Mouse (Mus musculus) kidney, adult 2 months (tissue): ENCODE measurements around the gene Eno4.

Source experiments
- CTCF ChIP-seq: fragments of 200-500 bp; conservative IDR thresholded peaks from 2 replicates; pipeline ENCODE4 v1.5.1; 2011; ENCODE audit warnings: low read depth, mild to moderate bottlenecking, control low read depth, low read length, moderate library complexity, mixed read lengths; ENCODE audit not compliant: insufficient read depth, insufficient read length
- POLR2A ChIP-seq: fragments of 200-500 bp; IDR thresholded peaks from one replicate; pipeline ENCODE4 v1.6.1; 2011; ENCODE audit warnings: low read depth, low read length, control low read depth

- TF ChIP-seq POLR2A, result no peak
- TF ChIP-seq CTCF, result no peak
Observed at GRCm38 (mm10) chr19:58979436-58980055, 36.3 kb downstream of the Eno4 start.
